Mouse (Mus musculus): Measurements from ENCODE around the gene Iqce.

Gene Iqce

GRCm38 (mm10) chr5:140702103-140702513 lies at the start of gene Iqce:
TSS of gene Iqce (minus strand) at chr5:140702378.
- H3K27me3 ChIP-seq (ENCODE audit: control insufficient read depth, insufficient read depth, low read length, poor library complexity, severe bottlenecking): no peaks in the 10 kb centered on the region
- H3K36me3 ChIP-seq (ENCODE audit: control insufficient read depth, insufficient read depth, low read length, poor library complexity, severe bottlenecking): no peaks in the 10 kb centered on the region

GRCm38 (mm10) chr5:140750925-140751324 lies 48.7 kb upstream of the Iqce start:
- Histone ChIP-seq H3K36me3 (ENCODE audit: control insufficient read depth, insufficient read depth, low read length, poor library complexity, severe bottlenecking) (no peaks in the 10 kb centered on the region), H3K27me3 (ENCODE audit: control insufficient read depth, insufficient read depth, low read length, poor library complexity, severe bottlenecking) (no peaks in the 10 kb centered on the region)
- peak; percentile 76 for DNase-seq (ENCODE audit: low read depth, low spot score)

More at GRCm38 (mm10) chr5:140702103-140702513, at the start of gene Iqce:
- DNase-seq (ENCODE audit: low read depth, low spot score): peak; percentile 90

- no peaks in the 10 kb centered on the region for H3K36me3 ChIP-seq (ENCODE audit: control insufficient read depth, insufficient read depth, low read length, poor library complexity, severe bottlenecking)
- DNase-seq (ENCODE audit: low read depth, low spot score): peak; percentile 86
- H3K27me3 ChIP-seq (ENCODE audit: control insufficient read depth, insufficient read depth, low read length, poor library complexity, severe bottlenecking): no peaks in the 10 kb centered on the region
Measured at GRCm38 (mm10) chr5:140749062-140749875, 47.1 kb upstream of the Iqce start.

DNA sequence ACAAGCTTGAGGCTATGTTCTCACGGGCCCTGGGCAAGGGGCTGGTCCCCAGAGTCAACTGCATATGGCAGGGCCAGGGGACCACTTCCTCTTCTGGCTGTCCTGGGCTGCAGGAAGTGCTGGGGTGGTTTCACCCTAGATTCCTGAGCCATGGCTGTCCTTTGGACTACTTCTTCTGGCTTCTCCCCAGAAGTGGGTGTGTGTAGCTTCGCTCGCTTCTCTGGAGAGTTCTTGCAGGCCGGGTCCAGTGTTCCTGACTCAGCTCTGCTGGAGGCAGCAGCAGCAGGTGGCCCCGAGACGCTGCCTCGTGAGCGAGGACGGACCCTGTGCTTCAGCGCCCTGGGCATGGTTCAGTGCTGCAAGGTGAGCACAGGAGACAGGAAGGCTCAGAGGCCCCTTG lies 46.2 kb upstream of the Iqce start:
- no peaks in the 10 kb centered on the region for H3K27me3 ChIP-seq (ENCODE audit: control insufficient read depth, insufficient read depth, low read length, poor library complexity, severe bottlenecking)
- peak; percentile 54 for DNase-seq (ENCODE audit: low read depth, low spot score)
- H3K36me3 ChIP-seq (ENCODE audit: control insufficient read depth, insufficient read depth, low read length, poor library complexity, severe bottlenecking): no peaks in the 10 kb centered on the region

DNA sequence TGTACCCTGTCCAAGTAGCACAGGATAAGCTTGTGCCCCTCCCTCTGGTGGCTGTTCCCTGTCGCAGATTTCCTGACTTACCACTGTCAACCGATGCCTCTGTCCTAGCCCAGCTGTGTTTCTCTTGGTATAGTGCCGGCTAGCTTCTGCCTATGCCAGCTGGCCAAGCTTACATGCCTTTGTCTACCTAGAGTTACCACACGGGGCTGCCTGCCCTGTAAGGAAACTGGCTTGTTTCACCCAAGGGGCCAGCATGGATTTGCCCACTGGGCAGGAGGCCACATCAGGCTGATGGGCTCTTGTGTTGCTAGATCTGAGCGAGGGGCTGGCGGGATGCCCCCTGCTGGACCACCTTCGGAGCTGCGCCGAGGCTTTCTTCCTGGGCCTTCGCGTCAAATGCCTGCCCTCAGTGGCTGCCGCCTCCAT lies 41.5 kb upstream of the Iqce start:
- H3K36me3 ChIP-seq (ENCODE audit: control insufficient read depth, insufficient read depth, low read length, poor library complexity, severe bottlenecking): no peaks in the 10 kb centered on the region
- H3K27me3 ChIP-seq (ENCODE audit: control insufficient read depth, insufficient read depth, low read length, poor library complexity, severe bottlenecking): no peaks in the 10 kb centered on the region
- no peak for DNase-seq (ENCODE audit: low read depth, low spot score)

DNA sequence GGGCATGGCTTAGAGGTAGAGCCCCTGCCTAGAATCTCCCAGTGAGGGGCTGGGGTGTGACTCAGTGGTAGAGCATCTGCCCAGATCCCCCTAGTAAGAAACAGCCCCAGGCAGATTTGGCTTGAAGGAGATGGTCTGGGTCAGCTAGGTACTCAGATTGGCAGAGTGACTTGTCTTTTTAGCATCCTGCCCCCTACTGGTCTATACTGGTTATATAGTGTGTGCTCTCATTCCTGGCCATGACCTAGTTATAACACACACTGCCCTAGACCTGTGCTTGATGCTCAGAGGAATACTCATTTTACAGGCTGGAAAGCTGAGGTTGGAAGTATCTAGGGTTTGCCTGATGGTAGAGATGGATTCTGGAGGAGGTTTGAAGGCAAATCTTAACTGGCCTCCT lies 39.7 kb upstream of the Iqce start:
- peak; percentile 73 for DNase-seq (ENCODE audit: low read depth, low spot score)
- Histone ChIP-seq H3K36me3 (ENCODE audit: control insufficient read depth, insufficient read depth, low read length, poor library complexity, severe bottlenecking) (no peaks in the 10 kb centered on the region), H3K27me3 (ENCODE audit: control insufficient read depth, insufficient read depth, low read length, poor library complexity, severe bottlenecking) (no peaks in the 10 kb centered on the region)

DNA sequence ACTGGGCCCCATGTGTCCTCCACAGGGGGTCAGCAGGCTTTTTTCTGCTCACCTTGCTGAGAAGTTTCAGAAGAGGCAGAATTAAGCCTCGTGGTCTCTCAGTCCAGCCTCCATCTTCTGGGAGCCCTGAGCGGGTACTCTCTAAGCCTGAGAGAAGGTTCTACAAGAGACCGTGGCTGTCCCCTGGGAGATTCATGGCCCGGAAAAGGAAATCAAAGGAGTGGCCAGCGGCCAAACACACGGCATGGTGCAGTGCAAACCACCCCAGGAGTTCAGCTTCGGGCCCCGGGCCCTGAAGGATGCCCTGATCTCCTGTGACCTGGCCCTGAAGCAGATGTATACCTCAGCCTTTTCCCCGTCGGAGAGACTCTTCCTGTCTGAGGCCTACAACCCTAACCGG lies 38.9 kb upstream of the Iqce start:
- no peaks in the 10 kb centered on the region for H3K27me3 ChIP-seq (ENCODE audit: control insufficient read depth, insufficient read depth, low read length, poor library complexity, severe bottlenecking)
- H3K36me3 ChIP-seq (ENCODE audit: control insufficient read depth, insufficient read depth, low read length, poor library complexity, severe bottlenecking): no peaks in the 10 kb centered on the region
- DNase-seq (ENCODE audit: low read depth, low spot score): no peak

DNA sequence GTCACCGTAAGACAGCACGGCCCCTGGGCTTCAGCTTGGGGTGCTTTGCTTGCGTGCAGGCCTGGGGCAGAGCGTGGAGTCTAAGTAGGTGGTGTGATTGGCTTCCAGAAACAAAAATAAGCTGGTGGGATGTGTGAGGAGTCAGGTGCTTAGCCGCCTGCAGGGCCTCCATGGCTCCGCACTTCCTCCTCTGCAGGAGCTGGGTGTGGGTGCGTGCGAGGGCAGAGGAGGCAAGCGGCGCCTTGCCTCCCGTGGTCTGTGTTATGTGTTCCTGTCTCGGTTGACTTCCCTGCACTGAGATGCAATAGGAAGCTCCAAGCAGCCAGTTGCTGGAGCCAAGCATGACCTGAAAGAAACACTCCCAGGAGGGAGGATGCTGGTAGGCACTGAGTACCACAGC lies 37.6 kb upstream of the Iqce start:
- Histone ChIP-seq H3K36me3 (ENCODE audit: control insufficient read depth, insufficient read depth, low read length, poor library complexity, severe bottlenecking) (no peaks in the 10 kb centered on the region), H3K27me3 (ENCODE audit: control insufficient read depth, insufficient read depth, low read length, poor library complexity, severe bottlenecking) (no peaks in the 10 kb centered on the region)
- no peak for DNase-seq (ENCODE audit: low read depth, low spot score)

GRCm38 (mm10) chr5:140736166-140736565 lies 34.0 kb upstream of the Iqce start:
- DNase-seq (ENCODE audit: low read depth, low spot score): peak; percentile 59
- H3K36me3 ChIP-seq (ENCODE audit: control insufficient read depth, insufficient read depth, low read length, poor library complexity, severe bottlenecking): no peaks in the 10 kb centered on the region
- H3K27me3 ChIP-seq (ENCODE audit: control insufficient read depth, insufficient read depth, low read length, poor library complexity, severe bottlenecking): no peaks in the 10 kb centered on the region

GRCm38 (mm10) chr5:140735297-140735696 lies 33.1 kb upstream of the Iqce start:
- DNase-seq (ENCODE audit: low read depth, low spot score): peak; percentile 92
- Histone ChIP-seq H3K27me3 (ENCODE audit: control insufficient read depth, insufficient read depth, low read length, poor library complexity, severe bottlenecking) (no peaks in the 10 kb centered on the region), H3K36me3 (ENCODE audit: control insufficient read depth, insufficient read depth, low read length, poor library complexity, severe bottlenecking) (no peaks in the 10 kb centered on the region)

GRCm38 (mm10) chr5:140733336-140733735 lies 31.2 kb upstream of the Iqce start:
- Histone ChIP-seq H3K36me3 (ENCODE audit: control insufficient read depth, insufficient read depth, low read length, poor library complexity, severe bottlenecking) (no peaks in the 10 kb centered on the region), H3K27me3 (ENCODE audit: control insufficient read depth, insufficient read depth, low read length, poor library complexity, severe bottlenecking) (no peaks in the 10 kb centered on the region)
- peak; percentile 90 for DNase-seq (ENCODE audit: low read depth, low spot score)

- DNase-seq (ENCODE audit: low read depth, low spot score): peak; percentile 69
- H3K36me3 ChIP-seq (ENCODE audit: control insufficient read depth, insufficient read depth, low read length, poor library complexity, severe bottlenecking): no peaks in the 10 kb centered on the region
- H3K27me3 ChIP-seq (ENCODE audit: control insufficient read depth, insufficient read depth, low read length, poor library complexity, severe bottlenecking): no peaks in the 10 kb centered on the region
Measured at GRCm38 (mm10) chr5:140732195-140732594, 30.0 kb upstream of the Iqce start.

- no peaks in the 10 kb centered on the region for H3K27me3 ChIP-seq (ENCODE audit: control insufficient read depth, insufficient read depth, low read length, poor library complexity, severe bottlenecking)
- DNase-seq (ENCODE audit: low read depth, low spot score): peak; percentile 76
- H3K36me3 ChIP-seq (ENCODE audit: control insufficient read depth, insufficient read depth, low read length, poor library complexity, severe bottlenecking): no peaks in the 10 kb centered on the region
Measured at GRCm38 (mm10) chr5:140731040-140731797, 29.0 kb upstream of the Iqce start.

- H3K36me3 ChIP-seq (ENCODE audit: control insufficient read depth, insufficient read depth, low read length, poor library complexity, severe bottlenecking): no peaks in the 10 kb centered on the region
- DNase-seq (ENCODE audit: low read depth, low spot score): no peak
- H3K27me3 ChIP-seq (ENCODE audit: control insufficient read depth, insufficient read depth, low read length, poor library complexity, severe bottlenecking): no peaks in the 10 kb centered on the region
Measured at GRCm38 (mm10) chr5:140726946-140727740, 25.0 kb upstream of the Iqce start.

All from splenic B cell, adult 2 months (primary cell).